Mouse (Mus musculus) CH12.LX (cell line): Measurements from ENCODE around the gene Gm21885. TPM values are rescaled to one million over a fixed set of nuclear protein-coding genes. Genes with fewer than 3 reads are reported as not detected.
A peak's percentile ranks its signal among the peaks of the same experiment; 100 is the strongest.

Experiments used
- DNase-seq: peaks from one replicate; pipeline ENCODE4 v3.0.0-alpha.2; 2013; ENCODE audit errors: extremely low read depth
- H3K27ac ChIP-seq: 2 replicates; pipeline ENCODE4 v1.5.1; 2012; ENCODE audit warnings: low read depth, mild to moderate bottlenecking, control low read depth, moderate library complexity; ENCODE audit not compliant: insufficient read depth
- H3K27me3 ChIP-seq: replicated peaks from 2 replicates; pipeline ENCODE3; 2012; ENCODE audit warnings: inconsistent platforms
- H3K36me3 ChIP-seq, 2 experiments: replicated peaks in 1 of 2; 2 replicates each; pipeline versions ENCODE3 to v1.6.1; 2012; ENCODE audit warnings: inconsistent platforms in 1 of 2, low read length in 1 of 2, mild to moderate bottlenecking in 1 of 2, mixed read lengths in 1 of 2, moderate library complexity in 1 of 2; ENCODE audit not compliant: control insufficient read depth in 1 of 2, insufficient read depth in 1 of 2
- H3K4me1 ChIP-seq, 2 experiments: 2 replicates each; pipeline ENCODE4 v1.6.1; 2012; ENCODE audit warnings: inconsistent platforms in 1 of 2, moderate library complexity in 1 of 2; ENCODE audit not compliant: insufficient read depth in 2 of 2, control insufficient read depth in 1 of 2
- H3K4me2 ChIP-seq: 2 replicates; pipeline ENCODE4 v1.6.1; 2012; ENCODE audit warnings: low read depth, mild to moderate bottlenecking, control low read depth; ENCODE audit not compliant: poor library complexity, insufficient read depth, severe bottlenecking
- H3K4me3 ChIP-seq, 3 experiments: fragments of 150-350 bp in 1 of 3; sonication (generic) in 1 of 3; replicated peaks in 1 of 3; 2 replicates each; pipeline versions ENCODE3 to v1.5.1; 2011 to 2012; ENCODE audit warnings: low read depth in 2 of 3, low read length in 2 of 3, mild to moderate bottlenecking in 2 of 3, moderate library complexity in 2 of 3, control low read depth in 1 of 3, improper control_type of control experiment in 1 of 3, inconsistent platforms in 1 of 3, mixed read lengths in 1 of 3; ENCODE audit not compliant: poor library complexity in 1 of 3
- H3K79me2 ChIP-seq: replicated peaks from 2 replicates; pipeline ENCODE4 v1.6.1; 2012; ENCODE audit warnings: mild to moderate bottlenecking, moderate library complexity; ENCODE audit not compliant: control insufficient read depth, poor library complexity, insufficient read depth, severe bottlenecking; ENCODE audit errors: extremely low read depth
- H3K9ac ChIP-seq: 2 replicates; pipeline ENCODE4 v1.6.1; 2012; ENCODE audit warnings: low read depth, mild to moderate bottlenecking, control low read depth, moderate library complexity; ENCODE audit not compliant: insufficient read depth
- H3K9me3 ChIP-seq: replicated peaks from 2 replicates; pipeline ENCODE3; 2012; ENCODE audit warnings: low read length, inconsistent platforms, mixed read lengths
- BHLHE40 ChIP-seq: IDR thresholded peaks from 2 replicates; pipeline ENCODE4 v1.6.1; 2011; ENCODE audit warnings: mild to moderate bottlenecking, low read depth, low read length, improper control_type of control experiment
- CHD1 ChIP-seq: IDR thresholded peaks from 2 replicates; pipeline ENCODE4 v1.6.1; 2012; ENCODE audit warnings: low read depth, low read length, improper control_type of control experiment, inconsistent platforms
- CHD2 ChIP-seq: IDR thresholded peaks from 2 replicates; pipeline ENCODE4 v1.6.1; 2011; ENCODE audit warnings: low read length, improper control_type of control experiment
- CTCF ChIP-seq, 2 experiments: IDR thresholded peaks in 1 of 2; conservative IDR thresholded peaks in 1 of 2; 2 replicates each; pipeline ENCODE4 v1.5.1; 2011 to 2012; ENCODE audit warnings: low read depth in 2 of 2, low read length in 2 of 2, improper control_type of control experiment in 1 of 2, inconsistent platforms in 1 of 2, mild to moderate bottlenecking in 1 of 2, moderate library complexity in 1 of 2
- E2F4 ChIP-seq: IDR thresholded peaks from 2 replicates; pipeline ENCODE4 v1.6.1; 2011; ENCODE audit warnings: low read depth, low read length, improper control_type of control experiment; ENCODE audit not compliant: insufficient replicate concordance
- ELF1 ChIP-seq: IDR thresholded peaks from 2 replicates; pipeline ENCODE4 v1.6.1; 2014; ENCODE audit warnings: low read depth, mild to moderate bottlenecking, inconsistent platforms, low read length, improper control_type of control experiment
- EP300 ChIP-seq: IDR thresholded peaks from 2 replicates; pipeline ENCODE4 v1.6.1; 2011; ENCODE audit warnings: low read length, improper control_type of control experiment
- ETS1 ChIP-seq: conservative IDR thresholded peaks from 2 replicates; pipeline ENCODE4 v1.6.1; 2012; ENCODE audit warnings: low read depth, mild to moderate bottlenecking, inconsistent platforms, low read length, improper control_type of control experiment, moderate library complexity
- GABPA ChIP-seq: IDR thresholded peaks from 2 replicates; pipeline ENCODE4 v1.6.1; 2012; ENCODE audit warnings: low read depth, low read length, improper control_type of control experiment, inconsistent platforms; ENCODE audit not compliant: insufficient replicate concordance
- HCFC1 ChIP-seq: IDR thresholded peaks from 2 replicates; pipeline ENCODE4 v1.6.1; 2012; ENCODE audit warnings: low read depth, mild to moderate bottlenecking, inconsistent platforms, low read length, improper control_type of control experiment
- JUN ChIP-seq: IDR thresholded peaks from 2 replicates; pipeline ENCODE4 v1.6.1; 2011; ENCODE audit warnings: low read depth, mild to moderate bottlenecking, low read length, improper control_type of control experiment, moderate library complexity; ENCODE audit not compliant: insufficient read depth
- JUND ChIP-seq: conservative IDR thresholded peaks from 2 replicates; pipeline ENCODE4 v1.6.1; 2011; ENCODE audit warnings: low read depth, low read length, improper control_type of control experiment
- KAT2A ChIP-seq: IDR thresholded peaks from 2 replicates; pipeline ENCODE4 v1.6.1; 2012; ENCODE audit warnings: low read length, improper control_type of control experiment, inconsistent platforms; ENCODE audit not compliant: insufficient replicate concordance
- MAFK ChIP-seq: IDR thresholded peaks from 2 replicates; pipeline ENCODE4 v1.6.1; 2011; ENCODE audit warnings: low read length, improper control_type of control experiment; ENCODE audit not compliant: insufficient replicate concordance
- MAX ChIP-seq: IDR thresholded peaks from 2 replicates; pipeline ENCODE4 v1.6.1; 2011; ENCODE audit warnings: low read length, improper control_type of control experiment
- MAZ ChIP-seq: IDR thresholded peaks from 2 replicates; pipeline ENCODE4 v1.6.1; 2012; ENCODE audit warnings: low read depth, mild to moderate bottlenecking, inconsistent platforms, low read length, improper control_type of control experiment, moderate library complexity
- MXI1 ChIP-seq: IDR thresholded peaks from 2 replicates; pipeline ENCODE4 v1.6.1; 2011; ENCODE audit warnings: mild to moderate bottlenecking, low read depth, low read length, improper control_type of control experiment
- NELFE ChIP-seq: IDR thresholded peaks from 2 replicates; pipeline ENCODE4 v1.6.1; 2011; ENCODE audit warnings: low read depth, low read length, improper control_type of control experiment
- NRF1 ChIP-seq: IDR thresholded peaks from 2 replicates; pipeline ENCODE4 v1.6.1; 2014; ENCODE audit warnings: low read depth, mild to moderate bottlenecking, inconsistent platforms, low read length, improper control_type of control experiment, moderate library complexity
- POLR2A ChIP-seq: IDR thresholded peaks from 2 replicates; pipeline ENCODE4 v1.6.1; 2011; ENCODE audit warnings: low read depth, mild to moderate bottlenecking, improper control_type of control experiment, low read length
- POLR2AphosphoS2 ChIP-seq: IDR thresholded peaks from 2 replicates; pipeline ENCODE4 v1.6.1; 2011; ENCODE audit warnings: low read depth, low read length, improper control_type of control experiment
- RAD21 ChIP-seq: IDR thresholded peaks from 2 replicates; pipeline ENCODE4 v1.6.1; 2011; ENCODE audit warnings: low read depth, mild to moderate bottlenecking, low read length, improper control_type of control experiment, moderate library complexity
- RCOR1 ChIP-seq: conservative IDR thresholded peaks from 2 replicates; pipeline ENCODE4 v1.6.1; 2012; ENCODE audit warnings: low read depth, mild to moderate bottlenecking, inconsistent platforms, low read length, improper control_type of control experiment
- SIN3A ChIP-seq: IDR thresholded peaks from 2 replicates; pipeline ENCODE4 v1.6.1; 2012; ENCODE audit warnings: low read length, improper control_type of control experiment, inconsistent platforms
- SMC3 ChIP-seq: IDR thresholded peaks from 2 replicates; pipeline ENCODE4 v1.6.1; 2011; ENCODE audit warnings: low read depth, low read length, improper control_type of control experiment
- TBP ChIP-seq: conservative IDR thresholded peaks from 2 replicates; pipeline ENCODE4 v1.6.1; 2011; ENCODE audit warnings: low read depth, low read length, improper control_type of control experiment
- TCF12 ChIP-seq: IDR thresholded peaks from 2 replicates; pipeline ENCODE4 v1.6.1; 2014; ENCODE audit warnings: low read depth, mild to moderate bottlenecking, inconsistent platforms, low read length, improper control_type of control experiment
- UBTF ChIP-seq: IDR thresholded peaks from 2 replicates; pipeline ENCODE4 v1.6.1; 2012; ENCODE audit warnings: low read depth, mild to moderate bottlenecking, inconsistent platforms, low read length, improper control_type of control experiment, moderate library complexity
- USF1 ChIP-seq: IDR thresholded peaks from 2 replicates; pipeline ENCODE4 v1.6.1; 2014; ENCODE audit warnings: low read depth, mild to moderate bottlenecking, inconsistent platforms, low read length, improper control_type of control experiment
- ZC3H11A ChIP-seq: IDR thresholded peaks from 2 replicates; pipeline ENCODE4 v1.6.1; 2012; ENCODE audit warnings: low read depth, mild to moderate bottlenecking, inconsistent platforms, low read length, improper control_type of control experiment
- ZKSCAN1 ChIP-seq: IDR thresholded peaks from 2 replicates; pipeline ENCODE4 v1.6.1; 2012; ENCODE audit warnings: low read depth, inconsistent platforms, low read length, improper control_type of control experiment, borderline replicate concordance
- ZMIZ1 ChIP-seq: IDR thresholded peaks from 2 replicates; pipeline ENCODE4 v1.6.1; 2012; ENCODE audit warnings: low read depth, mild to moderate bottlenecking, inconsistent platforms, low read length, improper control_type of control experiment
- dilution Hi-C: fragments of 300-500 bp; cut with MboI; formaldehyde crosslinking; loops from 2 replicates; pipeline ENCODE4 v1.14.3; 2020; ENCODE audit warnings: low sequenced_read_pairs; ENCODE audit not compliant: extremely low pct_unique_long_range_greater_than_20kb, extremely low pct_ligation_motif_present
- in situ Hi-C: fragments of 300-500 bp; cut with MboI; formaldehyde crosslinking; loops from 3 replicates; pipeline ENCODE4 v1.14.3; 2019; ENCODE audit warnings: low sequenced_read_pairs, low pct_ligation_motif_present, low pct_unique_long_range_greater_than_20kb, mixed read lengths
- polyA plus RNA-seq: library from polyadenylated mRNA; unstranded; fragments of >175 nt; gene quantifications from 2 replicates; pipeline ENCODE4 v1.2.1, GENCODE M21; 2012; ENCODE audit warnings: low read depth; ENCODE audit not compliant: insufficient read length
- total RNA-seq, 2 experiments: library from RNA; depleted of rRNA; stranded (reverse); fragments of 300-350 nt in 1 of 2; fragments of >200 nt in 1 of 2; gene quantifications; 2 replicates each; pipeline ENCODE4 v1.2.3; 2012 to 2014

Gm21885 gene
- total and polyA plus RNA-seq, 3 experiments = 0.21 to 0.30 TPM; not detected in 1

- in situ Hi-C loops = loop anchor here (25.0 kb wide), 1 partner anchor 296 kb away; the partner anchor contains the start of genes Gm20390, Nme1 and Nme2
- Histone ChIP-seq H3K9me3 (peaks cover 8% of the 10 kb centered on the region), H3K27me3 (no peaks in the 10 kb centered on the region), H3K36me3 (no peaks in the 10 kb centered on the region), H3K9ac (no peak overlapping the region), H3K4me3 (no peak overlapping the region), H3K79me2 (no peaks in the 10 kb centered on the region), H3K4me1 (peaks cover 10 to 42% of the 10 kb centered on the region in 2 experiments), H3K4me2 (no peak overlapping the region), H3K27ac (no peak overlapping the region)
- TF ChIP-seq KAT2A (no peak), MAX (no peak), MXI1 (no peak), CHD1 (no peak), TBP (no peak), MAZ (no peak), POLR2AphosphoS2 (no peak), UBTF (no peak), NRF1 (no peak)
- no peak for DNase-seq
- dilution Hi-C loops = no loop called here
Observed at GRCm38 (mm10) chr11:94257987-94258386, 23.7 kb upstream of the Gm21885 start.

- Histone ChIP-seq H3K9ac (no peak overlapping the region), H3K9me3 (peaks cover 8% of the 10 kb centered on the region), H3K27me3 (no peaks in the 10 kb centered on the region), H3K36me3 (no peaks in the 10 kb centered on the region), H3K4me2 (no peak overlapping the region), H3K79me2 (no peaks in the 10 kb centered on the region), H3K27ac (no peak overlapping the region), H3K4me1 (peaks cover 10 to 37% of the 10 kb centered on the region in 2 experiments; a peak in 3 of 4 replicates), H3K4me3 (no peak overlapping the region)
- dilution Hi-C loops = no loop called here
- peak; percentile 90 for DNase-seq
- in situ Hi-C loops = loop anchor here (25.0 kb wide), 1 partner anchor 298 kb away; the partner anchor contains the start of genes Gm20390, Nme1 and Nme2
- TF ChIP-seq EP300 = peak; percentile 84
- no peak; the same call in 1 of the 2 replicates for TF ChIP-seq RAD21
- TF ChIP-seq CHD1 = no peak
- no peak for TF ChIP-seq ZC3H11A
- TF ChIP-seq ZKSCAN1 = no peak
- TF ChIP-seq NRF1 = no peak
- TF ChIP-seq POLR2A = no peak
- no peak for TF ChIP-seq TBP
- TF ChIP-seq POLR2AphosphoS2 = no peak
- peak; percentile 77 for TF ChIP-seq MAX
- peak; percentile 93 for TF ChIP-seq ELF1
- no peak for TF ChIP-seq SMC3
- TF ChIP-seq NELFE = no peak
- no peak for TF ChIP-seq E2F4
- peak; percentile 81 for TF ChIP-seq ETS1
- TF ChIP-seq JUND = peak; percentile 81
- peak; percentile 69 for TF ChIP-seq JUN
- no peak for TF ChIP-seq ZMIZ1
- no peak for TF ChIP-seq UBTF
- peak; percentile 87 for TF ChIP-seq MAFK
- TF ChIP-seq CHD2 = peak; percentile 73; the same call in 1 of the 2 replicates
- TF ChIP-seq SIN3A = no peak
- TF ChIP-seq GABPA = no peak
- TF ChIP-seq TCF12 = peak; percentile 68; the same call in 1 of the 2 replicates
- no peak for TF ChIP-seq USF1
- peak; percentile 56; the same call in 1 of the 2 replicates for TF ChIP-seq KAT2A
- peak; percentile 67; the same call in 1 of the 2 replicates for TF ChIP-seq RCOR1
- peak; percentile 71 for TF ChIP-seq BHLHE40
- TF ChIP-seq HCFC1 = peak; percentile 45
- TF ChIP-seq CTCF (conservative IDR thresholded peaks at IDR 0.05 in 1 of 2, IDR thresholded peaks at IDR 0.05 in 1 of 2; ENCODE audit: low read depth in 2 of 2, low read length in 2 of 2) = no peak
Observed at GRCm38 (mm10) chr11:94259814-94260213, 21.9 kb upstream of the Gm21885 start.
